Mouse (Mus musculus): ENCODE results near the gene Ctnnd2.

The Ctnnd2 gene

DNA sequence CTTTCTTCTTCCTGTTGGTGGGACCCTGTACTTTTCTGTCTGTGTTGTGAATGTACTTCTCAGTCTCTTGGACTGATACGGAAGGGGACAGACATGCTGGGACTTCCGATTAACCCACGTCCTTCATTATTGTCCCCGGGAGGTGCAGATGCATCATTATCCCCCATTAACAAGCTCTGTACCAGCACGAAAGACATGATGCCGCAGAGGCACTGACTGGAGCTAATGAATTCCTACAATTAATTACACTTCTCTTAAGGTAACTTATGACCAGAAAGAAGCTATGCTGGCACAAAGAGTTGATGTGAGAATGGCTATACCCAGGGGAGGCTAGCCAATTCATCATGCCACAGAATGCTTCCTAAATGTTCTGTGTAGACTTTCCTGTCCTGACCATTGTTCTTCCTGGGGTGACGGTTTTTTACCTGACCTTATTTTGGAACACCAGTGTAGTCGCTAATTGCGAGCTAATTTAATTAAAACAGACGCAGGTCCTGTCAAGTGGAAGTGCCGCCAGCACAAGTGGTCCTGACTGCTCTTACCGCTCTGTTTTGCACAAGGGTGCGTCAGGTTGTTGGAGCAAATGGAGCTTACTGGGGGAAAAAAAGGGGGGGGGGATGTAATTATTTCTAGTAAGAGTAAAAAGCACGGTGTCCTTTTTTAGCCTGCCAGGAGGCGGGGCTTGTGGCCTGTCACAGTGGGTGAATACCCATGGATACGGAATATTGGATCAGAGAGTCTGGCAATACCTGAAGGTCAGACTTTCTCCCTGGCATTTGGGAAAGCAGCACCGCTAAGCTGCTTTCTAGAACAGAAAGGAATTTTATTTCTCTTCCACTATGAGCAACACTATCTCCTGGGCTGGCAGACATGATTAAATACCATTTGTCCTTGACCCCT lies 685.1 kb downstream of the Ctnnd2 start:
- no peak for DNase-seq (ENCODE audit: extremely low spot score, low read depth, low spot score)

DNA sequence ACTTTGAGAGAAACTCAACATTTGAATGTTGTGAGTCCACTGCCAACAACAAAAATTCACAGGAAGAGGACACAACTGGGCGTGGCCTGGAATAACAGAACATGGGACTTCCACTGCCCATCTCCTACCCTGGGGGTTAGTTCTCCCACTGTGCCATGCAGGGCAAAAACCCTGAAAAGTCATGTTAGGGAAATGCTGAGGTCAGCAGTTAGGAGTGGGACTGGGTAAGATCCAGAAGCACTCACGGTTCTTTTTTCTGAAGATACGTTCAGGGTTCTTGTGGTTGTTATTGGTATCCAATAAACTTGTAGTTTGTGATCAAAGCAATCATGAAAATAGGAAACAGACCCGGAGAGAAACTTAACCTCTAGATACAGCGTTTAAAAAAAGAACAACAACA lies 695.0 kb downstream of the Ctnnd2 start:
- DNase-seq (ENCODE audit: extremely low spot score, low read depth, low spot score): no peak

DNA sequence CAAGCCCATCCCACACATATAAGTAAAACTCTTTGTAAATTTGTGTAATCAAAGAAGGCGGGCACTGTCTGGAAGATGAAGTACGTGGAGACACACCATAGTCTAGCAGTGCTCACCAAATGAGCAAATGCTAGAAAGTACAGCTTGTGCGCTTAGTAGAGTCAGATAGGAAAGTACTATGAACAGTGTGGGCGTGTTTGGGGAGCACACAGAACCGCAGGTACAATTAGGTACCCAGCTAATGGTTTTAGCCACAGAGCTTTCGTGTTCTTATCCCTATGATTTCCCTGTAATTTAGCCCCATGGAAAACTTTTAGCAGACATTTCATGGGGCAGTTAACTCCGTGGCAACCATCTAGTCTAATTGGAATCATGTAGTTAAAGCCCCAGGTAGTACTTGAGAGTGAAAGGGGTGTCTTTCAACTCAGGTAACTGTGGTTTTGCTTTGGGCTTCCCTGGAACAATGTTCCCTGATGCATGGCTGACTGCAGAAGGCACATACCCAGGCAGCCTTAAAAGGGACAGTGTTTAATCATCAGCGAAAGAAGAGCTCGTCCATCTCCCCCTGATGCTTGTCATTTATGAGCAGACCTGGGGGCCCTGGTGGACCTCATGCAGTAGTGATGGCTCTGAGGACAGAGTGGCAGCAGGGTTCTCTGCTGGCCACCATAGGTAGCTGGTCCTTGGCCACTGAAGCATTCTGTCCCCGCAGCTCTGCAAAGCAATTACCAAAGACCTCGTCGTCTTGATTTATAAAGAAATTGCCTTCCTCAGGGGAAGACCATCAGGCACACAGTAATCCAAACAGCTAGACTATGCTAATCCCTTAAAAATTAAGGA lies 697.5 kb downstream of the Ctnnd2 start:
- no peak for DNase-seq (ENCODE audit: extremely low spot score, low read depth, low spot score)

DNA sequence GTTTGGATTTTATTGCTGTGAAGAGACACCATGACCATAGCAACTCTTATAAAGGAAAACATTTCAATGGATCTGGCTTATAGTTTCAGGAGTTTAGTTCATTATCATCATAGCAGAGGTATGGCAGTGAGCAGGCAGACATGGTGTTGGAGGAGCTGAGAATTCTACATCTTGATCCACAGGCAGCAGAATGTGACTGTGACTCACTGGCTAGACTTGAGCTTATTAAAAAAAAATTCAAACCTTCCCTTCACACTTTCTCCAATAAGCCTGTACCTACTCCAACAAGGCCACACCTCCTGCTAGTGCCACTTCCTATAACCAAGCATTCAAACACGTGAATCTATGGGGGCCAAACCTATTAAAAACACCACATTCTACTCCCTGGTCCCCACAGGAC lies 703.1 kb downstream of the Ctnnd2 start:
- DNase-seq (ENCODE audit: extremely low spot score, low read depth, low spot score): no peak

DNA sequence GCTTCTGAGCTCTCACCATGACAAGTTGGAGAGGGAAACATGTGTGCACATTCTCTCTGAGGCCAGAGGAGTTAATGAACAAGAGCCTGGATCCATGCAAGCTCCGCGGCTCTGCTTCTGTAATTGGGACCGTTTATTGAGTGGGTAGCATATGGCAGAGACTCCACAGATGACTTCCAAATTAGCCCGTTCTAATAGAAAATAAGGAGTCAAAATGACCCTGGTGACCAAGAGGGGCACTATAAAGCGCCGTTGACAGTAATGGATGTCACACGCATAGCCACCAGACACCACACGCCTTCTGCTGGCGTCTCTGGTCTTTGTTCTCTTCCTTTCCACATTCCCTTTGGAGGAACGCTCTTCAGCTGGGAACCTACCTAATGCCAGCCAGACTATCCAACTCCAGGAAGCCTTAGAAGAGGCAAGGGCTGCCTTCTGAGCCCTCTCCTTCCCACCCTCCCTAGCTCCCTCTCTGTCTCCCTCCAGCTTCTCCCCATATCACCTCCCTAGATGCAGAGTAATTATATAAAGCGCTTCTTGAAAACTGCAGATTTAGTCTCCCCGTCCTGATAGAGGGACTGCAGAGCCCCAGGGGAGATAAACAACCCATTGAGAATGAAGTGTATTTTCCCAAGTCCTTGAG lies 712.4 kb downstream of the Ctnnd2 start:
- peak; percentile 0 for DNase-seq (ENCODE audit: extremely low spot score, low read depth, low spot score)

DNA sequence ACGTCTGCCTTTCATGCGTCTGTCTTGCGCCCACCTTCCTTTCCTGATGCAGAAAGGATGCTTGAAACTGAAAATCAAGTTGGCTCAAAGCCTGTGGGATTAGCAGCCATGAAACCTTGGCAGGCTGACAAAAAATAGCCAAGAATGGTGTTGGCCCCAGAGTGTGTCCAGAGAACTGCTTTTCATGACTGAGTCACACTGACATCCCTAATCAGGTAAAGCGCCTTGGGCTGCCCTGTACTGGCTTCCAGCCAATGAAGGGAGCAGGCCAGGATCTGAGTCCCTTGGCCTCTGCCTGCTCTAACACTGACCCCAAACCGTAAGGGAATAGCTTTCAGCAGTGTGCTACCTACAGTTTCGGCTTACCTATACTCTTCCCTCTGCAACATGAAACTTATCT lies 713.0 kb downstream of the Ctnnd2 start:
- DNase-seq (ENCODE audit: extremely low spot score, low read depth, low spot score): no peak

DNA sequence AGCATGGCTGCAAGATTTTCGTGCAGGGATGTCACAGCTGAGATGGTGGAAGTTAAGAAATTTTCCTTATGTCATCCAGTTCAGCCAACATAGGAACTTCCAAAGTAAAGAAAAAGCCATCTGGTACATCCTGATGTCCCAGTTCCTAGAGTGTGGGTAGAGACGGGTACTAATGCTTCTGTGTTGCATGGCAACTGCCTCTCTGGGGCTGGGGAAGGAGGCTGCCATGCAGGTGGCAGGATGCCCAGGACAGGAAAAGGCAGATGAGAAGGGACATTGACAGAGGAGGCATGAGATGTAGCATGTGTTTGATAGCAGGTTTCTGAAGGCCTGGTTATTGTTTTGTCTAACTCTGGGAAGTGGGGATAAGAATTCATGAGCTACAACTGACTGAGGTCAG lies 715.2 kb downstream of the Ctnnd2 start:
- DNase-seq (ENCODE audit: extremely low spot score, low read depth, low spot score): no peak

DNA sequence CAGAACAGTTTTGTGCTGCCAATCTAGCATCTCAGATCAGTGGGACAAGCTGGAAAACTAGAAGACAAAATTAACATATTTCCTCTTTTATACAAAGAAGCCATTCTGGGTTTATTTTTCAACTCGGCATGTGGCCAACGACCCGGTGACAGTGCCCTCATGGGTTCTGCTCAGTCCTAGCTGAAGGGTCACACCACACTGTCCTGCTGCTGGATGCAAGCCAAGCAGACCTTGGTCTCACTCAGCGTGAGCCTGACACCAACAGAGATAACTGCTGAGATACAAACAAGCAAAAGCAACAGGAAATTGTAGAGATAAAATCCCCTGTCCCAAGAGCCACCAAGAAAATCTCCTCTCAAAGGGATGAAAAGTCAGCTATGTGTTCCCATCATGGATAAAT lies 719.6 kb downstream of the Ctnnd2 start:
- no peak for DNase-seq (ENCODE audit: extremely low spot score, low read depth, low spot score)

DNA sequence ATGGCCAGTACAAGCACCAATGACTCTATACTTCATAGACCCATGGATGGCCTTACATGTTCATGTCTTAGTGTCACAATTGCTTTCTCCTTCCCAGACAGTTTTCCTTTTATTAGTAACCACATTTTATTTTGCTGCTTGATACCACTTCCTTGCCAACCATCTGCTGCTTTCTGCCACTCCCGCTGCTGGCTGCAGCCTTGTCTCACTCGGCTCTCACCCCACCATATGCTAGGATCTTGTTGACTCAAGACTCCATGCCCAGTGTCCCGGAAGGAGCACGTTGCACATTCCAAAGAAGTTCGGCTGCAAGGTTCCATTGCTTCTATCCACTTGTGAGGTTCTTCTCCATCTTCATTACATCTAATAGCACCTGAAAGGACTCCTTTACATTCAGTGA lies 722.7 kb downstream of the Ctnnd2 start:
- DNase-seq (ENCODE audit: extremely low spot score, low read depth, low spot score): no peak

DNA sequence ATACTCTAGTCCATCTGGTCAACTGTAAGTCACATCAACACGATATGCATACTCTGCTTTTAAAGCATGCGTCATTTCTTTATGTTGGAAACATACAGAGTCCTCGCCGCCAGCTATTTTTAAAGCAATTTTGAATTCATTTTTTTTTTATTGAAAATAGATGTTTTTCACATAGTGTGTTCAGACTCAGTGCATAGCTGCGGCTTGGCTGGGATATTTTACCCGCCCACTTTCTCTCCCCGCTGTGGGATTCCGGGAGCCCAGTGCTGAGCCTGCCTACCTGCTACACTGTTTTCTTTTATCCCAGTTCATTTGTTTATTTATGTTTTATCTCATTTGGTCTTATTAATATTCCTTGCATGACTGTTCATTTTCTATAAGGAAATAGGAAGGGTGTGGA lies 724.9 kb downstream of the Ctnnd2 start:
- DNase-seq (ENCODE audit: extremely low spot score, low read depth, low spot score): no peak

DNA sequence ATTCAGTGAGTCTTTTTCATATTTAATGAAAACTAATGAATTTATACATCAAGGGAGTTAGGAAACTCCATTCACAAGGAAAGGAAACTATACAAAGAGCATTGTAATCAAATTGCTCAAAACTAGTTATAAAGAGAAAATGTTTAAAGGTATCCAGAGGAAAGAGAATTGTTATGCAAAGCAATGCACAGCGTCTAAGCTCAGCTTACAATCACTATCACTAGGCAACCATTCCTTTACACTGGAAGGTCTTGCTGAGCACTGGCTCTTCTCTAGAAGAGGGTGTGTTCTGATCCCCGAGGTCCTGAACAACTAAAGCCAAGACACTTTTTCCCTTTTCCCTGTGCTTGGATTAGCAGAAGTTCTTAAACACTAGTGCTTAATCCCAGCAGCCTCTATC lies 735.6 kb downstream of the Ctnnd2 start:
- no peak for DNase-seq (ENCODE audit: extremely low spot score, low read depth, low spot score)

DNA sequence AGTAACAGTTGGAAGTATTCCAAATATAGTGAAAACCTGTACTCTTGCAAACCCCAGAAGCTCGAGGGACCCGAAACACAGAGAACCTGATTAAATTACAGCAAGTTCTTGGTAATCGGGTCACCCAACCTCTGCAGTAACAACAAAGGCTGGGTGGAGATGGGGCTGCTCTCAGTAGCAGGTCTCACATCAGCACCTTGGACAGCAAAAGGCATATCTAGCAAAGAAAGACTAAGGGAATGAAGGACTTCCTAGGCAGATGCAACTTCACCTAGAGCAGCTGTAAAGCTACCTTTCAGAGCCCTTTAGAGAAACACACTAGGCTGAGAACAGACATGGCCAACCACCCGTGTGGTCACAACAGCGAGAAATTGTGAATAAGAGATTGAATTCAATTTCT lies 741.0 kb downstream of the Ctnnd2 start:
- no peak for DNase-seq (ENCODE audit: extremely low spot score, low read depth, low spot score)

DNA sequence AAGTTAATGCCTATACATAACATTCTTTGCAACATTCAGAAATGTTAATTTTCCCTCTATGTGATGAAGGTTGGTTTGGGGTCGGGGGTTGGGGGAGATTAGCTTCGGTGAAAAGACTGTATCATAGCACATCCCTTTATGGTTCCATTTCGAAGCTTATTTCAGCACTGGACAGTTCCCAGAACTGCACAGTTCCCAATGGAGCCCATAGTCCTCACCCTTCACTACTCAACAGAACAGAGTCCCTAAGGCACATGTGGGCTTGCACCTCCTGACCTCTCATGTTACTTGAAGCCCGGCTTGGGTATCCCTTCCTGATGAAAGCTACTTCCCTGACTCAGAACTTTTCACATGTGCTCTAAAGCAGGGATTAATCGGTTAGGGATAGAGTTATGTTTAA lies 753.4 kb downstream of the Ctnnd2 start:
- DNase-seq (ENCODE audit: extremely low spot score, low read depth, low spot score): peak; percentile 18

DNA sequence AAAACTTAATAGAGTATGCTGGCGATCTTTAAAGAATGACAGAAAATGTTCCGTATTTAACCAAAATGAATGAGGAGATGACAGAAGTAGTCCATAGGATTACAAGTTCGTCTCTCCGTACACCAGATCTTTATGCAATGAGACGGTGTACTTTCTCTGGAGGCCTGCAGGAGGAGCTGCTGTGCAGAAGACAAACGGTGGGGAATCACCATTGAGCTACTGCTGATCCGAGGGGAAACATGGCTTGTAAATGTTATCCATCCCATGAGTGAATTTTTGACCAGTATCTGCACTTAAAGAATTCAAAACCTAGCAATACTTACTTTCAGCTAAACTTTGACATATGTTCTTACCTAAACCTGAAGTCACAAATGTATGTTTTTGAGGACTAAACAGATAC lies 755.2 kb downstream of the Ctnnd2 start:
- DNase-seq (ENCODE audit: extremely low spot score, low read depth, low spot score): no peak

DNA sequence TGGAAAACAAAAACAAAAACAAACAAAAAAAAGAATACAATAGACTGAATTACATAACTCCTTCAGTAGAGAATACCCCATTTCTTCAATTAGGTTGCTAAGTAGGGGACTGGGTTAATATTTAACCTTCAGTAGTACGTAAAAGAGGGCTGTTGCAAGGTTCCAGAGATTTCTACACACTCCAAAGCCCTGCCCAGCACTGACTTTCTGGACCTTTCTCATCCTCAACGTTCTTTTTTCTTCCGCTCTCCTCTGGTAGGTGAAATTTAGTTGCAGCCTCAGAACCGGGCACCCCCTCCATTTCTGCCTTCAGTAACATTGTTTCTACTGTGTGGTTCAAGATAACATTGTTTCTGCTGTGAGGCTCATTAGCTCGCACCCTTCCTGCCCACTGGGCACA lies 759.5 kb downstream of the Ctnnd2 start:
- no peak for DNase-seq (ENCODE audit: extremely low spot score, low read depth, low spot score)

DNA sequence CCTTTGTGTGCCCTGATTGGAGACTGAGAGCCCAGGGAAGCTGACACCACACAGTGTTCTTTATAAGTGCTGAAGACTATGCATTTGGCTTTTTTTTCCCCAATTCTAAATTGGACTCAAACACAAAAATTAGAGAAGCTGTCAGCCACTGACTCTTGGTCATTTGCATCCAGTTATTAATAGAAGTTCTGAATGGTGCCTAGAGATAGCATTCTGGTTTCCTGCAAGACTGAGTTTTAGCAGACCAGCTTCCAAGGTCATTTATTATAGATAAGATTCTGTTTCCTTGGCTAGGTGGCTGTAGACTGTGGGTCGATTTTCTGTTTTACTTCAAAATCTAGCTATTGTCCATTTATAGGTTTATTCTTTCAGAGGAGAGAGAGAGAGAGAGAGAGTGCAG lies 773.5 kb downstream of the Ctnnd2 start:
- no peak for DNase-seq (ENCODE audit: extremely low spot score, low read depth, low spot score)

DNA sequence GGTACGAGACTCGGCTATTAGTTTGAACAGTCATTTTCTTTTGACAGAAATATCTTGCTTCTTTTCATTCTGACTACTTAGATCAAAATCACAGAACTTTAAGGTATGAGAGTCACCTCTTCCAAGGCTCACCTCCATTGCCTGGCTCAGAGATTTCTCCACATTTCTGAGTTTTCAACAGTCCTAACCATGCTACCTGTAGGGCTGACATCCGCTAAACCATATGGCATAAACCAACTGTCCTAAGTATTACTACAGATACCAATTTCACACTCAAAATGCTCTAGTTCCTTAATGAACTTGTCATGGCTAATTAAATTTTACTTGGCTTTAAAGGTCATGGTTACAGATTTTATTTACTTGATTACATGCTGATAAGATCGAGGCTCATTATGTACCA lies 786.1 kb downstream of the Ctnnd2 start:
- no peak for DNase-seq (ENCODE audit: extremely low spot score, low read depth, low spot score)

DNA sequence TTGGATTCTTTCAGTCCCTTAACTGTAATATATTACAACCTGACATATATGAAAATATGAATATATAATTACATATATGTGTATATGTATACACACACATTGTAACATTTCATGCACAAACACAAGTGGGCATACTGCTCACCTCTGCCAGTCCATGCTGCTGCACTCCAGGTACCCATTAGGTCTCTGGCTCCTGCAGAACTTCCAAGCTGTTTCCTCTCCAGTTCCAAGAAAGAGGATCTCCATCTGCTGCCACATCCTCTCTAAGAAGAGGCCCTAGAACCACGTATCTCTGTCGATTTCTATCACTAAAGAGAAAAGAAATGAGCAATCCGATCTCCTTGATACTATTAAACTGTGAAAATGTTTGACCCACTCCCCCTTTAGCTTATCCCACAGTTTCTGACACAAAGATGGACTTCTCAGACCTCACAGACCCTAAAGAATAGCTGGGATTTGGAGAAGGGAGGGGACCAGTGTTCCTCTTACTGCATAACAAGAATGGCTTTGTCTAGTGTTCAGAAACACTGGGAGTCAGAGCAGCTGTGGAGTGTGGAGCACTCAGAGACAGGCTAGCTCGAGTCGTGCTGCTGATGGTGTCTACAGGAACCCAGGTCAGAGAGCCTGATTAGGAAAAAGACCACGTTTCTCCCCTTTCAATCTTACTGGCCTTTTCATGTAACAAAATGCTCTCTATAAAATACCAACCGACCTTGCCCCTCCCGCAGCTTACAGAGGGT lies 790.2 kb downstream of the Ctnnd2 start:
- DNase-seq (ENCODE audit: extremely low spot score, low read depth, low spot score): no peak

DNA sequence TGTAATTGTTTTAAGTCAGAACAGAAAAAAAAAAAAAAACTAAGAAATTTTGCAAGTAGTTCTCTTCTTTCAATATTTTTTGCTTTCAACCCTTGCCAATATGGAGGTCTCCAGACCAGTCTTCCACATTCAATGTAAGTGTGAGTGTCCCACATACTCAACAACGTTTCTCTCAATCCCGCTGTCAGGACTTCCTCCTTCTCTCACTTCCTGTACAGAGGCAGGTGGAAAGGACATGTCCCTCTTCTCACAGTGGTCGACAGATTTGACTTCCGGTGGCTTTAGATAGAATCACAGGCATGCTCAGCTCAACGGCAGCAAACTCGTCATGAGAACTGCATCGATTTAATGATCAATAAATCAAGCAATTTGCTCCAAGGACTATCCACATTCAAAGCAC lies 791.7 kb downstream of the Ctnnd2 start:
- DNase-seq (ENCODE audit: extremely low spot score, low read depth, low spot score): no peak

DNA sequence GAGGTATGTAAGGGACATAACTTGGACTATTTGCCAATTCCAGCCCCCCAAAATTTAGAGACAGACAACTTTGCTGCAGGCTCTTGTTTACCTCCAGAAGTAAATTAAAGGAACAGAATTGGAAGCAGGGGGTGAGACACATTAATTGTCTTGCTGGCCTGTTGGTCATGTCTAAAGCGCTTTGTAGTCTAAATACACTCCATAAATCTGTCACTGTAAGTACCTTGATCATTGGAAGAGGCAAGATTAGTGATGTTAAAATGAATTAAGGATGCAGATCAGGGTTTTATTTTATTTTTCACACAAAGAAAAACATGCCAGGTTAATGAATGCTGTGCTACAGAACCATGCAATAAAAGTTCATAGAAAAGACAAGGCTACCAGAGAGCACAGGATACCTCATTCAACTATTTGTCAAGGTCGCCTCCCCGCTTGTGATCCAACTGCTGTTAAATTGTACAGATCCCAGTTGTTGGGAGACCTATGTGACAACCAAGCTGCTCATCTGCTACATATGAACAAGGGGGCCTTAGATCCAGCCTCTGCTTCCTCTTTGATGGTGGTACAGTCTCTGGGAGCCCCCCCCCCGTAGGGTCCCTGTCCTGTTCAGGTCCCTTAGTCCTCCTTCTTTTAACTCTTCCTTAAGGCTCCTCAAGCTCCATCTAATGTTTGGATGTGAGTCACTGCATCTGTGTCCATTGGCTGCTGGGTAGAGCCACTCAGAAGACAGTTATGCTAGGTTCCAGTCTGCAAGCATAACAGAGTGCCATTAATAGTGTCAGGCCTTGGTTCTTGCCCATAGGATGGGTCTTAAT lies 792.7 kb downstream of the Ctnnd2 start:
- DNase-seq (ENCODE audit: extremely low spot score, low read depth, low spot score): peak; percentile 12

All from hindlimb bud, embryonic 11.5 days (tissue).